Mouse (Mus musculus) midbrain, embryonic 16.5 days (tissue): ENCODE results near the gene Xrcc3. TPM values are rescaled to one million over a fixed set of nuclear protein-coding genes. Genes with fewer than 3 reads are reported as not detected.
A peak's percentile ranks its signal among the peaks of the same experiment; 100 is the strongest.

Experiments used
- ATAC-seq: fragments of 200-750 bp; cut with Nextera tagmentation; 2 replicates; pipeline ENCODE4 v1.8.0; 2017; ENCODE audit warnings: moderate TSS enrichment
- H3K27ac ChIP-seq: fragments of 300-500 bp; sonication (generic); 2 replicates; pipeline ENCODE4 v1.5.1; 2014; ENCODE audit warnings: mild to moderate bottlenecking, low read length, mixed read lengths
- H3K27me3 ChIP-seq: fragments of 300-500 bp; sonication (generic); 2 replicates; pipeline ENCODE4 v1.6.1; 2014; ENCODE audit warnings: low read depth, low read length, mixed read lengths; ENCODE audit not compliant: control insufficient read depth, insufficient read depth
- H3K36me3 ChIP-seq: fragments of 300-500 bp; sonication (generic); 2 replicates; pipeline ENCODE4 v1.6.1; 2014; ENCODE audit warnings: mild to moderate bottlenecking, low read length, moderate library complexity, mixed read lengths; ENCODE audit not compliant: control insufficient read depth, insufficient read depth
- H3K4me1 ChIP-seq: fragments of 300-500 bp; sonication (generic); 2 replicates; pipeline ENCODE4 v1.6.1; 2014; ENCODE audit warnings: mild to moderate bottlenecking, low read length, mixed read lengths; ENCODE audit not compliant: control insufficient read depth, insufficient read depth
- H3K4me2 ChIP-seq: fragments of 300-500 bp; sonication (generic); 2 replicates; pipeline ENCODE4 v1.6.1; 2014; ENCODE audit warnings: mild to moderate bottlenecking, low read length, mixed read lengths
- H3K4me3 ChIP-seq: fragments of 300-500 bp; sonication (generic); 2 replicates; pipeline ENCODE4 v1.5.1; 2014; ENCODE audit warnings: low read depth, mild to moderate bottlenecking, low read length, moderate library complexity, mixed read lengths
- H3K9ac ChIP-seq: fragments of 300-500 bp; sonication (generic); 2 replicates; pipeline ENCODE4 v1.6.1; 2014; ENCODE audit warnings: low read depth, low read length, mixed read lengths
- H3K9me3 ChIP-seq: fragments of 300-500 bp; sonication (generic); replicated peaks from 2 replicates; pipeline ENCODE4 v1.6.1; 2014; ENCODE audit warnings: mild to moderate bottlenecking, low read length, mixed read lengths; ENCODE audit not compliant: control insufficient read depth, poor library complexity, severe bottlenecking
- WGBS: fragments of 180-500 bp; shearing (Covaris S2); extraction: QIAGEN DNeasy Blood & Tissue Kit; methylation state at CpG from one replicate; pipeline ENCODE4 v1.1.7; 2014; 5-methylcytosine and 5-hydroxymethylcytosine counted together
- polyA plus RNA-seq: library from polyadenylated mRNA; unstranded; fragments of >200 nt; fragmentation: Nextera tagmentation; extraction: Ambion mirVana; gene quantifications from 2 replicates; pipeline ENCODE4 v1.2.1, GENCODE M21; 2015

Xrcc3 gene
- polyA plus RNA-seq, 1 experiment from 2014 or later: 2.0 TPM

DNA sequence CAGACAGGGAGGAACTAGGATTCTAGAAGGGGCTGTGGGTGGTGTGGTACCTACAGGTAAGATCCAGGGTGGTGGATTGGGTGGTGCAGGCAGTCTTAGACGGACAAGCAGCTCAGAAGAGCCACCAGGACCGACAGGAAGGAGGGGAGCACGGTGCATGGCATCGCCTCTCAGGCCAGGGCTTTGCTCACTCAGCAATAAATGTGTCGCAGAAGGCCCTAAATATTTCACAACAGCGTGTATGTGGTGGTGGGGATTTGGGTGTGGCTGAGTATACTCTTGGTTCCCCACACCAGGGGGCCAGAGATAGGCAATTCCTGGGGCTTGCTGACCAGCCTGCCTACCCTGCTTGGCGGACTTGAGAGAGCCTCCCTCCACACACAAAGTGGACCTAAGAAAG lies 7.0 kb upstream of the Xrcc3 start:
- H3K9ac ChIP-seq: no peak overlapping the region
- H3K4me1 ChIP-seq: no peaks in the 10 kb centered on the region; the same call in 1 of the 2 replicates
- H3K9me3 ChIP-seq: no peaks in the 10 kb centered on the region
- no peak overlapping the region for H3K27ac ChIP-seq
- no peak overlapping the region for H3K4me2 ChIP-seq
- WGBS: 90% methylated on average over 7 of the region's 7 CpGs
- H3K27me3 ChIP-seq: no peaks in the 10 kb centered on the region
- H3K4me3 ChIP-seq: no peak overlapping the region
- no peak for ATAC-seq
- peaks cover 5% of the 10 kb centered on the region for H3K36me3 ChIP-seq

DNA sequence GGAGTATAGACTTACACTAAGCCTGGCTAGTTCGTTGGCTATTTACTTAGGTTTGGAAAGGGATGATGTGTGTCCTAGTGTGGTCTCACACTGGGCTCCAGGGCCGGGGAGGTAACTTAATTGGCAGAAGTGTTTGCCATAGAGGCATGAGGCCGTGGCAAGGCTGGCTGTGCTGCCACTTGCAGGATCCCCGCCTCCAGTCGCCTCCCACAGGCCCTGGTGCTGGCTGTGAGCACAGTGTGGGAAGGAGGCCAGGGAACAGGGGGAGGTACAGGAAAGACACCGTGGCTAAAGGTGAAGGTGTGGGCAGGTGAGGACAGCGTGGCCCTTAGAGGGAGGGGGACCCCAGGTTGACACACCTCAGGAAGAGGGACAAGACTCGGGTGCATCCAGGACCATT lies 6.3 kb upstream of the Xrcc3 start:
- no peak overlapping the region for H3K27ac ChIP-seq
- no peak for ATAC-seq
- H3K9ac ChIP-seq: no peak overlapping the region
- no peaks in the 10 kb centered on the region for H3K27me3 ChIP-seq
- H3K36me3 ChIP-seq: peaks cover 5% of the 10 kb centered on the region
- peaks cover 4% of the 10 kb centered on the region for H3K4me1 ChIP-seq
- H3K9me3 ChIP-seq: no peaks in the 10 kb centered on the region
- no peak overlapping the region for H3K4me3 ChIP-seq
- no peak overlapping the region for H3K4me2 ChIP-seq
- 69% methylated on average over 8 of the region's 8 CpGs for WGBS

DNA sequence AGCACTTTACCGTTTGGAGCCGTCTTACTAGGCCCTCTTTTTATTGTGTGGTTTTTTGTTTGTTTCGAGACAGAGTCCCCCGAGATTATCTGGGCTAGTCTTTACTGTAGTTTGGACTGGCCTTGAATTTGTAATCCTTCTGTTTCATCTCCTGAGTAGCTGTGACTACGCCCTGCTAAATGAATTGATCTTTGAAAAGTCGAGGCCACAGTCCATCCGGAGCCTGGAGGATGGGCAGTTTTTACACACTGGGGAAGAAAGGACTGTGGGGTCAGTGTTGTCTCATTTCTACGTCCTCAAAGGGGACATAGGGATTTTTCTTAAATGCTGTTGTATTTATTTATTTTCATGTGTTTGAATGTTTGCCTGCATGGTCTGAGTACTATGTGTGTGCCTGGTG lies 4.3 kb upstream of the Xrcc3 start:
- WGBS: 82% methylated on average over 8 of the region's 8 CpGs
- Histone ChIP-seq H3K9me3 (no peaks in the 10 kb centered on the region), H3K36me3 (no peaks in the 10 kb centered on the region), H3K9ac (no peak overlapping the region), H3K4me1 (peaks cover 12% of the 10 kb centered on the region), H3K4me3 (no peak overlapping the region), H3K4me2 (no peak overlapping the region), H3K27ac (no peak overlapping the region), H3K27me3 (no peaks in the 10 kb centered on the region)
- no peak for ATAC-seq

DNA sequence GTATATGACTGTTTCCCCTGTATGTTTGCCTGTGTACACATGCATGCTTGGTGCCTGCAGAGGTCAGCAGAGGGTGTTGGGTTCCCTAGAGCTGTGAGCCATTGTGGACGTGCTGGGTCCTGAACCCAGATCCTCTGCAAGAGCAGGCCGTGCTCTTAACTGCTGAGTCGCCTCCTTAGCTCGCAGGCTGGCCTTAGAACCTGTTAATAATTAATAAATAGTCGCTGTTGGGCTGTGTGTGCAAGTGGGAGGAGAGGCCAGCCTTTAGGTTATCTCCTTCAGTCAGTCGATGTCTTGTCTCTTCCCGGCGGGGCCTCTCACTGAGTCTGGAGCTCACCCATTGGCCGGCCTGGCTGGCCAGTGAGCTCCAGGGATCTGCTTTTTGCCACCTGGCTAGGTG lies 3.3 kb upstream of the Xrcc3 start:
- Histone ChIP-seq H3K4me3 (no peak overlapping the region), H3K9me3 (no peaks in the 10 kb centered on the region), H3K27ac (no peak overlapping the region), H3K4me1 (peaks cover 13% of the 10 kb centered on the region), H3K36me3 (no peaks in the 10 kb centered on the region), H3K4me2 (no peak overlapping the region), H3K9ac (no peak overlapping the region), H3K27me3 (no peaks in the 10 kb centered on the region)
- WGBS: 87% methylated on average over 9 of the region's 9 CpGs
- ATAC-seq: no peak

DNA sequence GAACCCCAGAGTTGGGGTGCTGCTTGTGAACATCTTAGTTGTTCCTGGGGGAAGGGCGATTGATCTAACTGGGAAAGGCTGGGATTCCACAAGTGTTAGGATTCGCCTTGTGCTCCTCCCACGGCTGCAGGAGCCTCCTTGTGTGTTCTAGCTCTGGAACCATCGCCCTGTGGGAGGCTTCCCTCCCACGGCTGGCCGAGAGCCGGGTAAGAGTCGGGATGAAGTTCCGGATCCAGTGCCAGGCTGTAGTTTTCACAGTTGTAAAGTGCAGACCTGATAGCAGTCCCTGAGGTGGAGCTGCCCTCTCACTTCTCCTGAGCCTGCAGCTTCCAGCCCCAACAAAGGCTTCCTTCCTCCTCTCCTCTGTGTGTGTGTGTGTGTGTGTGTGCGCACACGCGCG lies 2.9 kb upstream of the Xrcc3 start:
- Histone ChIP-seq H3K4me2 (peak overlapping the region; percentile 15; the same call in 1 of the 2 replicates), H3K36me3 (no peaks in the 10 kb centered on the region), H3K4me1 (peaks cover 13% of the 10 kb centered on the region), H3K9me3 (no peaks in the 10 kb centered on the region), H3K27me3 (no peaks in the 10 kb centered on the region), H3K27ac (no peak overlapping the region), H3K4me3 (no peak overlapping the region), H3K9ac (no peak overlapping the region)
- WGBS: 60% methylated on average over 13 of the region's 13 CpGs
- ATAC-seq: no peak

DNA sequence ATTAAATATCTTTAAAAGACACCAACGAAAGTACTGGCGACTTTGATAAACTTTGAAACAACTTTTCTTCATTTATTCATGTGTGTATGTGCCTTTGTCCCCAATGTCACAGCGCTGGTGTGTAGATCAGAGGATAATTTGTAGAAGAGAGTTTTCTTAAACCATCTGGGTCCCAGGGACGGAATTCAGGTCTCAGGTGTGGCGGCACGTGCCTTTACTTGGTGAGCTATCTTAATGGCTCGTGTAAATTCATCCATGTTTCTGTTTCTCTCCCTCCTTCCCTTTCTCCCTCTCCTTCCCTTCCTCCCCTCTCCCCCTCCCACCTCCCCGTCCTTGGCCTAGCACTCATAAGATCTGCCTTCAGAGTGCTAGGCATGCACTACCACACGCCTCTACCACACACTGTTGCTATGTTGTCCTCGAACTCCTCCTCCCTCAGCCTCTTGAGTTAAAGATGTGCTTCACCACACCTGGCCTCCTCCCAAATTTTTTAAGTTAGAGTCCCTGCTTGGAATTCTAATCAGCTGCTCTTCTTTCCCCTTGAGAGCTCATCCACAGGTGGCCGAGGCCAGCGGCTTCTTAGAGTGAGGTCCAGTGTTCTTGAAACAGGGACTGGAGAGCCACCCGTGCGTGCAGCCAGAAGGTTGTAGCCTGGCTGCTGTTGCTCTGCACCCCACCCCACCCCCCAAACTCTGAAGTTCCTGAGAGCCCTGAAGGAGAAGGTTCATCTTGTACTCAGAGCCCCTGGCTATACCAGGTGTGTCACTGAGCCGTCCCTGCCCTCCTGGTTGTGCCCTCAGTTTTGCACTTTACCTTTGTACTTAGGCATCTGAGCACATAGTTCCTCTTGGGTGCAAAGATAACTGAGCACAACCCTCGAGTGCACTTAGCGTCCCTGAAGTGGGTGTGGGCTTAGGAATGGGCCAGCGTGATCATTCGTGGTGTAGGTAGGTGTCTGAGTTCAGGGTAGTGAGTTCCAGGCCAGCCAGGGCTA lies 1.4 kb upstream of the Xrcc3 start:
- Histone ChIP-seq H3K4me3 (peak overlapping the region; percentile 76), H3K9me3 (no peaks in the 10 kb centered on the region), H3K4me1 (peaks cover 13% of the 10 kb centered on the region), H3K36me3 (no peaks in the 10 kb centered on the region), H3K4me2 (peak overlapping the region; percentile 94), H3K27me3 (no peaks in the 10 kb centered on the region), H3K27ac (no peak overlapping the region), H3K9ac (peak overlapping the region; percentile 77)
- ATAC-seq: no peak
- 25% methylated on average over 19 of the region's 19 CpGs for WGBS

DNA sequence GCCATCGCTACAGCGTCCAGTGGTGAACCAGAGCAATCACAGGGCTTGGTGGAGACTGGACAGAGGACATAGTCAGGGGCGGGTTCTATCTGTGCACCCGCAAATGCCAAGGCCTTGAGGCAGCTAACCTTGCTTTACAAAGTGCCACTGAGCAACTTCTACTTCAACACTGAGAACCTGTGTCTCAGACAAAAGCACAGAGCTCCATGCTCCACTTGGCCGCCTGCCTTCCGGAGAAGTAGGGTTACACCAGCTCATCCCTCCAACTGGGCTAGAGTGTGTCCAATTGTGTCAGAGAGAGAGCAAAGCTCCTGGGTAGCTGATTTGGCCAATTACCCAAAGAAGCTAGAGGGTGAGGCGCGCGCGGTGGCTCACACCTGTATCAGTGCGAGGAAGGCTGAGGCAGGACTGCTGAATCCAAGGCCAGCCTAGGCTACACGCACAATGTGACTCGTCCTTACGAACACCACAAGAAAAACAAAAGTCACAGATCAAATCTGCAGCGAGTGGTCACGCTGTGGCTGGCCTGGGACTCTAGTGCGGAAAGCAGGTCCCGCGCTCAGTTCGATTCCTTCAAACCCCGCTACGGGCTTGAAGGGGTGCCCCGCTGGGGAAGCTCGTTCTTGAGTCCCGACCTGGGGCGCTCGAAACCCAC lies 435 bp downstream of the Xrcc3 start:
- Histone ChIP-seq H3K36me3 (no peaks in the 10 kb centered on the region), H3K27me3 (no peaks in the 10 kb centered on the region), H3K9me3 (no peaks in the 10 kb centered on the region), H3K4me3 (peak overlapping the region; percentile 53), H3K9ac (peak overlapping the region; percentile 42), H3K4me1 (peaks cover 16% of the 10 kb centered on the region), H3K27ac (no peak overlapping the region), H3K4me2 (peak overlapping the region; percentile 80)
- WGBS: 4% methylated on average over 25 of the region's 27 CpGs
- ATAC-seq: peak; percentile 5

DNA sequence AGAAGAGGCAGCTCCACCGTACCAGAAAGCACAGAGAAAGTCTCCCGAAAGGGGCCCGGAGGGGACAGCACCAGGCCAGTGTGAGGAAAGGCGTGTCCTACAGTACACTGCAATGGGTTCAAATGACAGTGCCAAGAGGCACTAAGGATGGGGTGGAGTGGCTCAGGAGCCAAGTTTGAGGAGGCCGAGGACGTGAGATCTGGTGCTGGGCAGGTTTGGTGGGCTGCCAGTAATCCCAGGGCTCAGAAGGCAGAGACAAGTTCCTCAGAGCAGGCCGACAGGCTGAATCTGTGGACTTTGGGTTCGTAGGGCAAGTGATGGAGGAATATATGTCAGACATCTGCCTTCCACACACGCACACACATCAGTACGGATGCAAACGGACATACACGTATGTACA lies 1.1 kb downstream of the Xrcc3 start:
- WGBS: 71% methylated on average over 12 of the region's 12 CpGs
- no peaks in the 10 kb centered on the region for H3K36me3 ChIP-seq
- ATAC-seq: no peak
- H3K9me3 ChIP-seq: no peaks in the 10 kb centered on the region
- H3K4me1 ChIP-seq: peaks cover 16% of the 10 kb centered on the region
- no peak overlapping the region for H3K4me2 ChIP-seq
- H3K27ac ChIP-seq: no peak overlapping the region
- H3K4me3 ChIP-seq: no peak overlapping the region
- no peak overlapping the region for H3K9ac ChIP-seq
- no peaks in the 10 kb centered on the region for H3K27me3 ChIP-seq

DNA sequence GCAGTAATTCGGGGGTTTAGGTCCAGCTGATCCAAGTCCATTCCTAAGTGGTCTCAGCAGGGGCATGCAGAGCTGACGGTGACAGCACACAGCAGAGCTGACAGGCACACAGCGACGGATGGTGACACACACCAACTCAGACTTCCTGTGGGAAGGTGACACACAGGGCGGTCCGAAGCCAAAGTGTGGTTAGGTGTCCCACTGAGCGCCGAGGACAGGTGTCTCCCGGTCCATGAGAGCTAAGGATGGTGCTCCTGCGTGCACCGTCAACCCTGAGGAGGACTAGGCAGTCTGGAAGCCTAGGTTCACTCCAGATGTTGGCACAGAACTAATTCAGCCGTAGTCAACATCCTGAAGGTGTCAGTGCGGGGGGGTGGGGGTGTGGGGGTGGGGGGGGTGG lies 1.6 kb downstream of the Xrcc3 start:
- H3K27ac ChIP-seq: no peak overlapping the region
- no peaks in the 10 kb centered on the region for H3K36me3 ChIP-seq
- no peak overlapping the region for H3K4me3 ChIP-seq
- H3K9me3 ChIP-seq: no peaks in the 10 kb centered on the region
- peaks cover 16% of the 10 kb centered on the region for H3K4me1 ChIP-seq
- no peaks in the 10 kb centered on the region for H3K27me3 ChIP-seq
- 86% methylated on average over 13 of the region's 13 CpGs for WGBS
- no peak overlapping the region for H3K4me2 ChIP-seq
- no peak overlapping the region for H3K9ac ChIP-seq
- ATAC-seq: no peak
